Mouse (Mus musculus) left cerebral cortex, adult 9 months (tissue): Measurements from ENCODE around the gene Kcnj11.
A peak's percentile ranks its signal among the peaks of the same experiment; 100 is the strongest.

Experiments
- DNase-seq, 2 experiments: peaks; one replicate each; pipeline ENCODE4 v3.0.0; 2022; ENCODE audit warnings: low spot score in 2 of 2

Gene Kcnj11

GRCm38 (mm10) chr7:46104256-46104915, 3.8 kb upstream of the Kcnj11 start:
- no peak for DNase-seq

- DNase-seq: no peak
Observed at GRCm38 (mm10) chr7:46103771-46104170, 3.2 kb upstream of the Kcnj11 start.

GRCm38 (mm10) chr7:46103075-46103591, 2.6 kb upstream of the Kcnj11 start:
- peak in 1 of 2 experiments; percentile 80 for DNase-seq

GRCm38 (mm10) chr7:46099682-46100081, 882 bp downstream of the Kcnj11 start:
- DNase-seq: no peak

GRCm38 (mm10) chr7:46098919-46099286, 1.7 kb downstream of the Kcnj11 start:
- DNase-seq: no peak

GRCm38 (mm10) chr7:46098221-46098918, 2.2 kb downstream of the Kcnj11 start:
- DNase-seq: peak in 1 of 2 experiments; percentile 46

GRCm38 (mm10) chr7:46097319-46097783, 3.2 kb downstream of the Kcnj11 start:
- DNase-seq: no peak

GRCm38 (mm10) chr7:46096136-46096535, 4.4 kb downstream of the Kcnj11 start:
- peak in 1 of 2 experiments; percentile 73 for DNase-seq

GRCm38 (mm10) chr7:46092803-46093202, 7.8 kb downstream of the Kcnj11 start:
- no peak for DNase-seq

GRCm38 (mm10) chr7:46088241-46088640, 12.3 kb downstream of the Kcnj11 start:
- no peak for DNase-seq

GRCm38 (mm10) chr7:46086378-46086777, 14.2 kb downstream of the Kcnj11 start:
- no peak for DNase-seq

- no peak for DNase-seq
Observed at GRCm38 (mm10) chr7:46084839-46085513, 15.6 kb downstream of the Kcnj11 start.

- no peak for DNase-seq
Observed at GRCm38 (mm10) chr7:46084024-46084423, 16.5 kb downstream of the Kcnj11 start.

GRCm38 (mm10) chr7:46077675-46078074, 22.9 kb downstream of the Kcnj11 start:
- no peak for DNase-seq

- no peak for DNase-seq
Observed at GRCm38 (mm10) chr7:46076844-46077243, 23.7 kb downstream of the Kcnj11 start.

GRCm38 (mm10) chr7:46068831-46069230, 31.7 kb downstream of the Kcnj11 start:
- DNase-seq: no peak

- DNase-seq: no peak
Observed at GRCm38 (mm10) chr7:46063296-46063695, 37.3 kb downstream of the Kcnj11 start.

- no peak for DNase-seq
Observed at GRCm38 (mm10) chr7:46061614-46062013, 39.0 kb downstream of the Kcnj11 start.

GRCm38 (mm10) chr7:46060688-46061087, 39.9 kb downstream of the Kcnj11 start:
- DNase-seq: no peak

- DNase-seq: no peak
Observed at GRCm38 (mm10) chr7:46058882-46059281, 41.7 kb downstream of the Kcnj11 start.

GRCm38 (mm10) chr7:46053566-46053965, 47.0 kb downstream of the Kcnj11 start:
- no peak for DNase-seq

GRCm38 (mm10) chr7:46052161-46052821, 48.3 kb downstream of the Kcnj11 start:
- no peak for DNase-seq
